Mouse (Mus musculus) G1E (cell line): ENCODE measurements around the gene Gm42791.

Experiments
- CTCF ChIP-seq: IDR thresholded peaks from 2 replicates; pipeline ENCODE4 v1.5.1; 2012; ENCODE audit warnings: low read depth, low read length, inconsistent platforms, mixed read lengths
- GATA1 ChIP-seq: IDR thresholded peaks from 2 replicates; pipeline ENCODE4 v1.6.1; 2012; ENCODE audit warnings: borderline replicate concordance, low read length, inconsistent platforms, mixed read lengths

DNA sequence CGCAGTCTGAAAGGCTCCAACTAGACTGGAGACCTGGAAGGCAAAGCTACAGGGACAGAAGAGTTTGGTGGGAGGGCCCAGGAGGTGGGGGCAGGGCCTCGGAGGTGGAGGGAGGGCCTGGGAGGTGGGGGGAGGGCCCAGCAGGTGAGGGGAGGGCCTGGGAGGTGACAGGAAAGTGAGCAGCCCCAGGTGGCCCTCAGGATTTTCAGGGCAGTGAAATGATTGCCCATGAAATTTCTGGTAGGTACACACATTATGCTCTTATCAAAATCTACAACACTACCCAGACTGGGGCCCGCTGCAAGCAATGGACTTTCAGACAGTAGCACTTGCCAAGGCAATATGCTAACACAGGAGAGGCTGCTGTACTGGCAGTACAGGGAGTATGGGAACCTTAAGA is 125.4 kb downstream of the Gm42791 start:
- TF ChIP-seq CTCF (no peak), GATA1 (no peak)
